Mouse (Mus musculus): ENCODE measurements around the gene Slamf7. TPM values are rescaled to one million over a fixed set of nuclear protein-coding genes. Genes with fewer than 3 reads are reported as not detected.

Gene Slamf7
- total RNA-seq, 2 experiments from 2014 or later: 0.57 to 1.1 TPM

- no peak for DNase-seq
Measured at GRCm38 (mm10) chr1:171635696-171636095, 17.1 kb downstream of the Slamf7 start.

GRCm38 (mm10) chr1:171631447-171631846, 21.4 kb downstream of the Slamf7 start:
- DNase-seq: peak; percentile 54 to 77

GRCm38 (mm10) chr1:171630912-171631311, 21.9 kb downstream of the Slamf7 start:
- DNase-seq: no peak

DNA sequence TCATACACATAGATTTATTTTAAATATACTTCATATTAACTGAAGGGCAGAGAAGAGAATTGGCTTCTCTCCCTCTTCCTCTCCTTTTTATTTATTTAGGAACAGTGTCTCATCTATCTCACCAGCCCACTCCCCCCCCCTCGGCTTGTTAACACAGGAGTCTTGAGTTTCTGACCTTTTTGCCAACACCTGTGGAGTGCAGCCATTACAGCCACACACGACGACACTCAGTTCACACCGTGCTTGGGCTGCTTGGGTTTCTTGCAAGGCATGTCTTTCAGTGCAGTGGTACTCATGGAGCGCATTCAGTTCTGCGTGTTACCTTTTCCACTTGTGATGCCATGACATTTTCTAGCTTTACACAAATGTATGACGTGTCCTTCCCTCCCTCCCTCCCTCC, 22.8 kb downstream of the Slamf7 start:
- no peak for DNase-seq

- DNase-seq: no peak
Measured at GRCm38 (mm10) chr1:171629168-171629567, 23.7 kb downstream of the Slamf7 start.

GRCm38 (mm10) chr1:171627801-171628200, 25.0 kb downstream of the Slamf7 start:
- DNase-seq: no peak

DNA sequence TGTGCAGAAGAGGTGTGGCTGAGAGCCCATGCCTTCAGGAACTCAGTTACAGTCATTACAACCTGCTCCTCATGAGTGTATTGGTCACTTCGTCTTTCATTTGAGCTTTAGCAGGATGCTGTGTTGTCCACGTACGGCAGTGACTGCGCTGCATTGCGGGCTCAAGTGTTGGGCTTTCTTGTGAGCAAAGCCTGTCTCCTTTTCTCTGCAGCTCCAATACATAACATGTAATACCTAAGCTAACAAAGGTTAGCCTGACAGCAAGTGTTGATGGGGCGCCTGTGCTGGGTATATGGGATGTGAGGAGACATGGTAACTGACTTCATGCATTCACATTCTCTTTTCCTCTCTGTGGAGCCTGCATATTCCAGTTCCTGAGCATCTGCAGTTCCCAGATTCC, 32.7 kb downstream of the Slamf7 start:
- DNase-seq: no peak

DNA sequence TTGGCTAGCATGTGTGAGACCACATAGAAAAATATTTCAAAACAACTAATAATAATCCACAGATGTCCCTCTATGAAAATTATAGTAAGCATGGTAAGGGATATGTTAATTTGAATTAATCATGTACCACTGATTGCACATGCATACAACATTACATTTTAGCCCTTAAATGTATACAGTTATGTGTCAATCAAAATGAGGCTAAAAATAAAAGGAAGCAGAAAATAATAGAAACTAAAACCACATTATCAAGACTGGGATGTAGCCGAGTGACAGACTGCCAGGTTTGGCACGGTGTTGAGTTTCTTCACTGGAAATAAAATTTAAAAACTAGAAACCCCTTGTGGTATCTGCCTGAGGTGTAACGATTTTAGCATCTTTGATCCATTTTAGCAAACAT, 33.2 kb downstream of the Slamf7 start:
- no peak for DNase-seq

- DNase-seq: peak in 1 of 2 experiments; percentile 77
Measured at GRCm38 (mm10) chr1:171619001-171619400, 33.8 kb downstream of the Slamf7 start.

- DNase-seq: peak in 1 of 2 experiments; percentile 46
Measured at GRCm38 (mm10) chr1:171616881-171617515, 35.8 kb downstream of the Slamf7 start.

DNA sequence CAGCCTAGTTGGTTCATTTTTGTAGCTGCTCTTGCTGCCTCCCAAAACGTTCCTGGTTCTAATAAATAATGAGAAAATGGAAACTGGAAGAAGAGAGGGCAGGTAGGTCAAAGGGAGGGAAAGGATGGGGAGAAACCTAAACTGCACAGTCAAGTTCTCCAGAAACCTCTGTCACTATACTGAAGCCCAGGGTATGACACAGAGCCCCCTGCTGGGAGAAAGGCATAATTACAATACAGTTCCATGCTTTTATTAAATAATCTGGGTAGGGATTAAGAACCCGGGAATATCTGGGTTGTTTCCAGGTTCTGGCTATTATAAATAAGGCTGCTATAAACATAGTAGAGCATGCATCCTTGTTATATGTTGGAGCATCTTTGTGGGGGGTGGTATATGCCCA, 38.9 kb downstream of the Slamf7 start:
- DNase-seq: no peak

GRCm38 (mm10) chr1:171610781-171611180, 42.1 kb downstream of the Slamf7 start:
- DNase-seq: no peak

- no peak for DNase-seq
Measured at GRCm38 (mm10) chr1:171610026-171610425, 42.8 kb downstream of the Slamf7 start.

- DNase-seq: peak in 1 of 2 experiments; percentile 20
Measured at GRCm38 (mm10) chr1:171607176-171607575, 45.7 kb downstream of the Slamf7 start, which contains the start of gene Ly9. TSS of gene Ly9 (minus strand) at chr1:171607410.

- no peak for DNase-seq
Measured at GRCm38 (mm10) chr1:171606656-171607055, 46.2 kb downstream of the Slamf7 start.

- DNase-seq: no peak
Measured at GRCm38 (mm10) chr1:171604686-171605085, 48.1 kb downstream of the Slamf7 start.

DNA sequence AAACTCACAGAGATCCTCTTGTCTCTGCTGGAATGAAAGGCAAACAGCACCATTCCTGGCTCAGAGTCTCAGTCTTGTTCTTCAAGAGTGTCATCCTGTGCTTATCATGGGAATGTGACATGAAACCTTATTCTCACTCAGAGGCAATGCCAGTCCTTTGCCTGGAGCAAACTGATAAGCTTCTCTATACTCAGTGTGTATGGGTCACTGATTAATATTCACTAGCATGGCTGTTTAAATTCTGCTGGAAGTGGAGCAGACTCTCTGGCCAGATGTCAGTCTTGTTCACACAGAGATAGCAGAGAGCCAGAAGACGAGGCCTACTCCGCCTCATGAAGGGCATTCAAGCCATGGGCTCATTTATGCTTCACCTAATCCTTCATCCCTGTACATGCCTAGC, 68.3 kb downstream of the Slamf7 start:
- no peak for DNase-seq

Small RNAs within 50 kb of the gene (microRNA-seq; reads per million reads assigned to microRNA genes)
- gene Mir7683: 0 reads per million in 2 experiments

Other genes with a start within 250 kb of the Slamf7 start
- 10 to 100 TPM; 40.1 to 42.5 TPM for gene Usf1, start 241.7 kb downstream of the Slamf7 start, total RNA-seq (2021)
- 1 to 10 TPM in 1 of 2 experiments, not detected in 1; 1.6 TPM for gene Tstd1, start 234.2 kb downstream of the Slamf7 start, total RNA-seq (2021)
- gene F11r, start 215.5 kb downstream of the Slamf7 start, total RNA-seq (2021): 10 to 100 TPM; 33.3 to 34.1 TPM
- 1 to 10 TPM; 1.6 to 2.6 TPM for gene Alyref2, start 149.6 kb downstream of the Slamf7 start, total RNA-seq (2021)
- not detected for gene Itln1, start 117.7 kb downstream of the Slamf7 start, total RNA-seq (2021)
- under 1 TPM; 0.22 to 0.62 TPM for gene Cd244a, start 93.8 kb downstream of the Slamf7 start, total RNA-seq (2021)
- gene Ly9, start 45.6 kb downstream of the Slamf7 start, total RNA-seq (2021): 1 to 10 TPM in 1 of 2 experiments, under 1 TPM in 1; 0.47 to 2.4 TPM
- gene Cd48, start 29.0 kb upstream of the Slamf7 start, total RNA-seq (2021): 1 to 10 TPM; 2.9 to 3.1 TPM
- gene Slamf1, start 114.1 kb upstream of the Slamf7 start, total RNA-seq (2021): under 1 TPM; 0.47 to 0.64 TPM
- 1 to 10 TPM; 1.5 to 2.5 TPM for gene Cd84, start 186.7 kb upstream of the Slamf7 start, total RNA-seq (2021)
- under 1 TPM in 1 of 2 experiments, not detected in 1; 0.36 TPM for gene Gm10521, start 242.6 kb upstream of the Slamf7 start, total RNA-seq (2021)

Data from heart, adult 18-20 months (tissue).